Mouse (Mus musculus): ENCODE results near the gene Lsm14a.
A peak's percentile ranks its signal among the peaks of the same experiment; 100 is the strongest.

Lsm14a gene

GRCm38 (mm10) chr7:34312786-34313442 lies 80.2 kb downstream of the Lsm14a start:
- DNase-seq (ENCODE audit: low read depth, low spot score), result peak; percentile 84

- no peak for DNase-seq (ENCODE audit: low read depth, low spot score)
These were observed 83.8 kb downstream of the Lsm14a start for GRCm38 (mm10) chr7:34309186-34309764.

DNA sequence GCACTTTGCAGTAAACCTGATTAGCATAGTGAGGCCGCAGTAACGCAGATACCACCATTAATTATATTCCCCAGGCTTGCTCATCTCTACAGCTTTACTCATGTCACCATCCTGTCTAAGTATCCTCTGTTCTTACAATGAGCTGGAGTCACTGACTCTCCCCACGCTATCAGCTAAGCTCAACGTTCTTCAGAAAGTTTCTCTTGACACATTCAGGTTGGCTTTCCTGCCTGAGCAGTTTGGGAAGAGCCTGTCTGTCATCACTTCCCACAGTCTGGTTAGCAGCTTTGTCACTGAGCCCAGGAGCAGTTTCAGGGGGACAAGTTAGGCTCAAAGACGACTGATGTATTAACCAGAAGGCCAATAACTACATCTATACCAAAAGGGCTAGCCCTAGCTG lies 84.5 kb downstream of the Lsm14a start:
- no peak for DNase-seq (ENCODE audit: low read depth, low spot score)

GRCm38 (mm10) chr7:34305454-34305853 lies 87.7 kb downstream of the Lsm14a start:
- no peak for DNase-seq (ENCODE audit: low read depth, low spot score)

GRCm38 (mm10) chr7:34302651-34303050 lies 90.5 kb downstream of the Lsm14a start:
- DNase-seq (ENCODE audit: low read depth, low spot score), result no peak

DNA sequence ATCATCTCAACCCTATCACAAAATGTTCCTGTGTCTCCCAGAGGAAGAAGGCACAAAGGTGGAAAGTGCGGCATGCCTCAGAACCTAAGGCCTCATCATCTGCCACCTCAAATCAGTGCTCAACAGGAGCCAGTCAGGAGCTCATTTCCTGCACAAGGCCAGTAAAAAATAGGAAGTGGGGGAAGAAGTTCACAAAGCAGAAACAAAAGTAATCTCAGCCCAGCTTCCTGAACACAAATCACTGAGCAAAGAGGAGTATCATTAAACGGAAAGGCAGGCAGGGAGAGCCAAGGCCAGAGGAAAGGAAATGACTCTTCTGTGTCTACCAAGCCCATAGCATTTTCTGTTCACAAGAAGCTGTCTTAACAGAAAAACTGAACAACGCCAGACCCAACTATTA lies 91.2 kb downstream of the Lsm14a start:
- DNase-seq (ENCODE audit: low read depth, low spot score), result no peak

- DNase-seq (ENCODE audit: low read depth, low spot score), result no peak
These were observed 94.3 kb downstream of the Lsm14a start for GRCm38 (mm10) chr7:34298818-34299217.

- no peak for DNase-seq (ENCODE audit: low read depth, low spot score)
These were observed 97.0 kb downstream of the Lsm14a start for GRCm38 (mm10) chr7:34296124-34296523.
